In genomic region chr7:109704016-109704377, GRCm38 (mm10) we compare ENCODE assay signal across 9 mouse cellular contexts. TPM values are rescaled to one million over a fixed set of nuclear protein-coding genes. Genes with fewer than 3 reads are reported as not detected.
DNase-seq lines count a peak whose midpoint lies in the region; ATAC-seq and TF ChIP-seq lines count a peak whose summit lies in the region.
"Had no signal": no experiment of that assay in that cellular context is flagged by ENCODE, and none has a peak within 500 bp of the region (broad histone marks: within the 10 kb centered on the region; RNA-seq: fewer than 3 reads in every experiment).

No protein-coding gene starts in this region.

- H3K27me3 ChIP-seq in heart, adult 2 months (ENCODE audit: control insufficient read depth, insufficient read depth, low read length) = no peaks in the 10 kb centered on the region
- H3K27me3 ChIP-seq in E14TG2a.4 (ENCODE audit: insufficient read depth, low read length) = no peaks in the 10 kb centered on the region
- no peaks in the 10 kb centered on the region for H3K27me3 ChIP-seq in forebrain, postnatal 0 days (ENCODE audit: insufficient read depth, low read length)
- H3K27me3 ChIP-seq in megakaryocyte, embryonic 14.5 days (replicated peaks) = no peaks in the 10 kb centered on the region

- 5% methylated on average over 17 of the region's 17 CpGs for WGBS in heart, adult 2 months
- WGBS in forebrain, postnatal 0 days = 2% methylated on average over 17 of the region's 17 CpGs

- H3K4me3 ChIP-seq in heart, adult 2 months = peak overlapping the region; percentile 85
- H3K4me3 ChIP-seq in E14TG2a.4 (replicated peaks; ENCODE audit: low read length) = peak overlapping the region; percentile 91
- H3K4me3 ChIP-seq in forebrain, postnatal 0 days (ENCODE audit: low read depth, low read length) = peak overlapping the region; percentile 73
- H3K4me3 ChIP-seq in megakaryocyte, embryonic 14.5 days (replicated peaks) = peak overlapping the region; percentile 99

- H3K4me1 ChIP-seq in heart, adult 2 months (ENCODE audit: control insufficient read depth, insufficient read depth, low read length) = peaks cover 8% of the 10 kb centered on the region
- H3K4me1 ChIP-seq in E14TG2a.4 (replicated peaks; ENCODE audit: low read depth, low read length) = peaks cover 48% of the 10 kb centered on the region
- H3K4me1 ChIP-seq in forebrain, postnatal 0 days (ENCODE audit: insufficient read depth) = no peaks in the 10 kb centered on the region
- H3K4me1 ChIP-seq in megakaryocyte, embryonic 14.5 days = peaks cover 68% of the 10 kb centered on the region

- peaks cover 2% of the 10 kb centered on the region for H3K36me3 ChIP-seq in heart, adult 2 months (ENCODE audit: control insufficient read depth, insufficient read depth, low read length)
- H3K36me3 ChIP-seq in E14TG2a.4 (ENCODE audit: insufficient read depth, low read length) = peaks cover 37% of the 10 kb centered on the region
- H3K36me3 ChIP-seq in forebrain, postnatal 0 days (ENCODE audit: insufficient read depth) = 0 out of 2 replicates have a peak, but pooled peaks cover 2% of the 10 kb centered on the region
- H3K36me3 ChIP-seq in megakaryocyte, embryonic 14.5 days (replicated peaks; ENCODE audit: low read length) = peaks cover 25% of the 10 kb centered on the region

- DNase-seq in heart, adult 2 months = no peak
- no peak for DNase-seq in heart, postnatal 4 days
- DNase-seq in forebrain, postnatal 0 days = no peak
- DNase-seq in embryo, embryonic 11 days = no peak
- no peak for DNase-seq in layer of hippocampus, postnatal 10 days (ENCODE audit: low spot score in 2 of 2)
- no peak for DNase-seq in cerebellum, adult 9-10 months

- intact Hi-C loops in heart, adult 2 months (cut with DNase I) = no loop called here

- H3K79me2 ChIP-seq in heart, adult 2 months (replicated peaks; ENCODE audit: control insufficient read depth, insufficient read depth, low read length) = no peaks in the 10 kb centered on the region

- H3K27ac ChIP-seq in heart, adult 2 months = peak overlapping the region; percentile 66
- H3K27ac ChIP-seq in forebrain, postnatal 0 days (ENCODE audit: low read depth, low read length) = no peak overlapping the region; the same call in 1 of the 2 replicates

- TF ChIP-seq EP300 in heart, adult 2 months (IDR thresholded peaks at IDR 0.05; ENCODE audit: insufficient read depth, low read depth, low read length) = no peak

- peak overlapping the region; percentile 71 for H3K4me2 ChIP-seq in forebrain, postnatal 0 days (ENCODE audit: low read depth)

- no peak for ATAC-seq in forebrain, postnatal 0 days

- H3K9me3 ChIP-seq in E14TG2a.4 (ENCODE audit: low read length) = no peaks in the 10 kb centered on the region
- no peaks in the 10 kb centered on the region for H3K9me3 ChIP-seq in forebrain, postnatal 0 days (ENCODE audit: low read length)
- H3K9me3 ChIP-seq in megakaryocyte, embryonic 14.5 days = no peaks in the 10 kb centered on the region

- no peak for TF ChIP-seq POLR2A in heart, adult 2 months (IDR thresholded peaks at IDR 0.05; ENCODE audit: insufficient read depth, low read depth, low read length)

- peak overlapping the region; percentile 78 for H3K9ac ChIP-seq in heart, adult 2 months (ENCODE audit: low read depth, low read length)
- H3K9ac ChIP-seq in forebrain, postnatal 0 days = peak overlapping the region; percentile 65

- TF ChIP-seq CTCF in heart, adult 2 months (IDR thresholded peaks at IDR 0.05) = no peak
- no peak for TF ChIP-seq CTCF in E14TG2a.4 (conservative IDR thresholded peaks at IDR 0.05; ENCODE audit: low read length)
- no peak for TF ChIP-seq CTCF in forebrain, postnatal 0 days (IDR thresholded peaks at IDR 0.05; ENCODE audit: low read depth)

RNA-seq across cellular contexts. Expression of gene Akip1, which starts 0.5 kb away (rescaled TPM):
- total RNA-seq in heart, adult 2 months (2021) = 10 to 100 TPM; 13.5 to 14.0 TPM
- polyA plus RNA-seq in heart, adult 2 months (2012; rRNA removed) = 9.8 and 13.7 TPM in 2 replicates
- 10 to 100 TPM; 22.8 to 25.2 TPM for total RNA-seq in heart, postnatal 4 days (2021)
- total RNA-seq in forebrain, postnatal 0 days (2014; rRNA removed) = 7.8 and 15.5 TPM in 2 replicates
- 14.3 and 17.5 TPM in 2 replicates for polyA plus RNA-seq in forebrain, postnatal 0 days (2015; fragmentation: Nextera tagmentation; extraction: Ambion mirVana)
- polyA plus RNA-seq in megakaryocyte, embryonic 14.5 days (2012; ENCODE audit: insufficient read depth, low replicate concordance) = 4.2 and 38.3 TPM in 2 replicates
- total RNA-seq in layer of hippocampus, postnatal 10 days (2021) = 1 to 10 TPM; 6.7 to 6.9 TPM

RNA-seq across cellular contexts. Expression of gene St5, which starts 0.6 kb away (rescaled TPM):
- 10 to 100 TPM; 24.3 to 28.4 TPM for total RNA-seq in heart, adult 2 months (2021)
- 40.3 and 62.0 TPM in 2 replicates for polyA plus RNA-seq in heart, adult 2 months (2012; rRNA removed)
- 10 to 100 TPM; 55.3 to 56.0 TPM for total RNA-seq in heart, postnatal 4 days (2021)
- total RNA-seq in forebrain, postnatal 0 days (2014; rRNA removed) = 8.5 and 18.0 TPM in 2 replicates
- 11.6 and 12.3 TPM in 2 replicates for polyA plus RNA-seq in forebrain, postnatal 0 days (2015; fragmentation: Nextera tagmentation; extraction: Ambion mirVana)
- 1.1 and 2.0 TPM in 2 replicates for polyA plus RNA-seq in megakaryocyte, embryonic 14.5 days (2012; ENCODE audit: insufficient read depth, low replicate concordance)
- 10 to 100 TPM; 30.8 to 33.5 TPM for total RNA-seq in layer of hippocampus, postnatal 10 days (2021)

RNA-seq across cellular contexts. Expression of gene BC051019, which starts 19.7 kb away (rescaled TPM):
- not detected for total RNA-seq in heart, adult 2 months (2021)
- polyA plus RNA-seq in heart, adult 2 months (2012; rRNA removed) = 1.5 TPM in 1 of 2 replicates, not detected in the other
- not detected for total RNA-seq in heart, postnatal 4 days (2021)
- 0.33 and 0.46 TPM in 2 replicates for total RNA-seq in forebrain, postnatal 0 days (2014; rRNA removed)
- 1.1 and 1.4 TPM in 2 replicates for polyA plus RNA-seq in forebrain, postnatal 0 days (2015; fragmentation: Nextera tagmentation; extraction: Ambion mirVana)
- polyA plus RNA-seq in megakaryocyte, embryonic 14.5 days (2012; ENCODE audit: insufficient read depth, low replicate concordance) = 3.4 TPM in 1 of 2 replicates, not detected in the other
- total RNA-seq in layer of hippocampus, postnatal 10 days (2021) = under 1 TPM; 0.30 to 0.40 TPM
- total RNA-seq: layer of hippocampus, postnatal 36 days had no signal

RNA-seq across cellular contexts. Expression of gene Ascl3, which starts 27.5 kb away (rescaled TPM):
- not detected for total RNA-seq in heart, adult 2 months (2021)
- not detected in 2 replicates for polyA plus RNA-seq in heart, adult 2 months (2012; rRNA removed)
- not detected for total RNA-seq in heart, postnatal 4 days (2021)
- not detected in 2 replicates for total RNA-seq in forebrain, postnatal 0 days (2014; rRNA removed)
- 0.29 TPM in 1 of 2 replicates, not detected in the other for polyA plus RNA-seq in forebrain, postnatal 0 days (2015; fragmentation: Nextera tagmentation; extraction: Ambion mirVana)
- polyA plus RNA-seq in megakaryocyte, embryonic 14.5 days (2012; ENCODE audit: insufficient read depth, low replicate concordance) = 1.1 TPM in 1 of 2 replicates, not detected in the other
- not detected for total RNA-seq in layer of hippocampus, postnatal 10 days (2021)
- total RNA-seq: layer of hippocampus, postnatal 36 days had no signal

RNA-seq across cellular contexts. Expression of gene Tmem9b, which starts 48.7 kb away (rescaled TPM):
- total RNA-seq in heart, adult 2 months (2021) = 10 to 100 TPM; 28.1 to 34.3 TPM
- 35.4 and 61.2 TPM in 2 replicates for polyA plus RNA-seq in heart, adult 2 months (2012; rRNA removed)
- total RNA-seq in heart, postnatal 4 days (2021) = 10 to 100 TPM; 33.8 to 35.8 TPM
- total RNA-seq in forebrain, postnatal 0 days (2014; rRNA removed) = 109 and 139 TPM in 2 replicates
- polyA plus RNA-seq in forebrain, postnatal 0 days (2015; fragmentation: Nextera tagmentation; extraction: Ambion mirVana) = 157 and 178 TPM in 2 replicates
- 2.3 and 12.5 TPM in 2 replicates for polyA plus RNA-seq in megakaryocyte, embryonic 14.5 days (2012; ENCODE audit: insufficient read depth, low replicate concordance)
- 10 to 100 TPM; 73.2 to 76.8 TPM for total RNA-seq in layer of hippocampus, postnatal 10 days (2021)
